Mouse (Mus musculus): ENCODE results near the gene Cux1.

The Cux1 gene

DNA sequence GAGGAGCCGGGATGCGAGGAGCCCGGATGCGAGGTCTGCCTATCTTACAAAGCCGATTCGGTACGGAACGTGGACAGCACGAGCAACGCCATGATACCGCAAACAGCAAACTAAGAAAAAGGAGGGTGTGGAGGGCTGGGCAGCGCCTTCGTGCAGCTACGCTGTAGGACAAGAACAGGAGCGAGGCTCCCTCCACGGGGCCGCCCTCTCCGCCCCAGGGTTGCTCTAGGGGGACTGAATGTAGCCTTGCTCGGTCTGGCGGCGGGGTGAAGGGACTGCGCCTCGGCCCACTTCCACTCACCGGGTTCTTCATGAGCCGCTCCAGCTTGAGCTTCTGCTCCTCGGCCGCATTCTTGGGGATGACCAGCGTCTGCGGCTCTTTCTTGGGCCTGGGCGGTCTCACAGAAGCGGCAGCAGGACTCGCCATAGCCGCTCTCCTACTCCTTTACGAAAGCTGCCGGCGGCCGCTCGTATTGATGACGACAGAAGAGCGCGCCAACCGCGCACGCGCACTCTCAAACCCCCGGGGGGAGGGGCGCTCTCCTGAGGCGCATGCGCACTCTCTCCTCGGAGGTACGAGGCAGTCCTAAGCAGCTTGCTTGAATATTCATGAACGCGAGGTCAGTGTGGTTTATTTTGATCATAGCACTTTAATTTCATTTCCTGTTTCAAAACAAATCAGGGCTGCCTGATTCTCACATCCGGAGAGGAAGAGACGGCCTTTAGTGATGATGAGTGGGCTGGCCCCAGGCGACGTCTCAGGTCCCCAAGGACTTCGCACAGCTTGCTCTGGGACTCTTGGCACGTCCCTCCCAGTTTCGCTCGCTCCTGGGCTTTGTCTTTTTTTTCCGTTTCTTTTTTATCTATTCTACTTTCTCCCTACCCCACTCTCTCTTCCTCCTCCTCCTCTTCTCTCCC lies 368.6 kb downstream of the Cux1 start, which contains the start of gene Prkrip1:
Gene Prkrip1 (minus strand): TSS at position 490 of the 918 bp plus-strand sequence.
- peak; percentile 98 for DNase-seq (ENCODE audit: low spot score)
